Mouse (Mus musculus): ENCODE measurements around the gene Hist2h2ab. TPM values are rescaled to one million over a fixed set of nuclear protein-coding genes. Genes with fewer than 3 reads are reported as not detected.

The Hist2h2ab gene
- total and polyA plus RNA-seq, 2 experiments, result 0.81 to 8.9 TPM

DNA sequence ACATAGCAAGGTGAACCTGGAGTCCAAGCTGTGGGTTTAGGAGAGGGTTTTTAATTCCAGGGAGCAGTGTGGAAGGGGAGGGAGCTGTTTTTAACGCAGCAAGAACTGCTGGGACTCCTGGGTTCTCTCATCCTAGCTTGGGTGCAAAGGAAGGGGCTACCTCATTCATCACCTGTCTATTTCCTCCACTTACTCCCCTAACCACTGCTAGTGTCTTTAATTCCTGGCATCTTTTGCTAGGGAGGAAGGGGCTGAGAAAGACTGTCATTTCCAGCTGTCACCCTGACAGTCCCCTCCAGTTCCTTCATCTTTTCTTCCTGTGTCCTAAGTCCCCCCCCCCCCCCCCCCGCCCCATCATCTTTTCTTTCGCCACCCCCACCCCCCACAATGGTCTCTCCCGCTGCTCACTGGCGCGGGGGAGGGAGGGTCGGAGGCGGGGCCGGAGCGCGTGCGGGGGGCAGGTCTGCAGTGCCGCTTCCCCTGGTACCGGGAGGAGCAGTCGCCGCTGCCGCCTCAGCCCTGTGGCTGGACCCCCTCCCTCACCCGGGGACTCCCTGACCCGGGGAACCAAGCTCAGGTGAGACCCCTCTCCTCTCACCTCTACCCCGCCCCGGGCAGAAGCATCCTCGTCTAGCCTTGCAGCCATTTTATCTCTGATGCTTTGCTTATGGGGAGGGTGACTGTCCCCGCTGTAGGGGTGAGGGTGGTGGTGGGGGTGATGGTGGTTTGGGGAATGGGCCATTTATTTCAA, 38.8 kb upstream of the Hist2h2ab start, which contains the start of gene Sv2a:
TSS of gene Sv2a (plus strand) at position 425 of the 751 bp plus-strand sequence.
- Histone ChIP-seq H3K79me2 (ENCODE audit: control insufficient read depth, insufficient read depth, low read length) (no peaks in the 10 kb centered on the region), H3K9ac (ENCODE audit: low read depth, low read length) (no peak within 1 kb of the TSS), H3K36me3 (ENCODE audit: control insufficient read depth, insufficient read depth, low read length) (peaks cover 15% of the 10 kb centered on the region), H3K4me1 (ENCODE audit: control insufficient read depth, insufficient read depth, low read length) (no peaks in the 10 kb centered on the region), H3K4me3 (ENCODE audit: insufficient read depth, low read depth, low read length) (peak within 1 kb of the TSS; percentile 37; the same call in 1 of the 2 replicates), H3K27me3 (ENCODE audit: control insufficient read depth, insufficient read depth, low read length) (no peaks in the 10 kb centered on the region), H3K27ac (replicated peaks; ENCODE audit: insufficient read depth, low read depth, low read length) (no peak within 1 kb of the TSS)
- no peak for DNase-seq (ENCODE audit: extremely low read depth, low read depth, low spot score)
- 3% methylated on average over 19 of the region's 23 CpGs for WGBS
- no peak for TF ChIP-seq POLR2A (IDR thresholded peaks at IDR 0.05; ENCODE audit: extremely low read depth, insufficient read depth, low read length)
- no peak for TF ChIP-seq CTCF (IDR thresholded peaks at IDR 0.05; ENCODE audit: low read depth, low read length)

DNA sequence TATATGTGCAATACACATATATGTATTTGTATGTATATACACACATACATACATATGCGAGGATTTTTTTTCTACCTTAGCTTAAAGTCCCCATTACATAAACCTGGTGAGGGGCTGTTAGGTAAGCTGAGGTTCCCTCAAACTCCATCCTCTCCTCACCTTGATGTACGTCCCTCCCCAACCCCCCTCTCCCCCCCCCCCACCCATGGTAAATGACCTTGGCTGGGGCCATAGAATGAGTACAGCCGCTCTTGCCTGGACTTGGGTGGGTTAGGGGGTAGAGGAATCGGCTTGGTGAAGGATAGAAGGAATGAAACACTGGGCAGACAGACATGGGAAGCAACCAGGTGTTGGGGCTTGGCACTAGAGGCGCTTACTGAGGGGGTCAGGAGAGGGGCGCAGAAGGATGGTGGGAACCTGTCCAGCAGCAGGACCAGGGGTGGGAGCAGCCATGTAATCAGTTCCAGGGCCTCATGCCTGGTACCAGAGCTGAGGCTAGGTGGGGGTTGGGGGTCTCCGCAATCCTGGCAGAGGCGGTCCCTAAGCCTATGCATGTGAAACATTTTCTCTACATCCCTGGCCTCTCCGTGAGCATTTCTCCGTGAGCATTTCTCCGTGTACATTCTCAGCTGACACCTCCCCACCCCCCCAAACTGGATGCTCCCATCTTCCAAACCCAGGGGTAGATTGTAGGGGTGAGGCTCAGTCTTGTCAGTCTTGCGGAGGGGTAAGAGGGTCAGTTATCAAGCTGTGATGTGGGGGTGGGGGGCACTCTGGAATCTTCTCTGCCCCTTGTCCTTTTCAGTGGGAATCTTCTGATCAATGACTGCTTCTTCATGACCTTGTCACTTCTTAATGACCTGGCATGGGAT, 37.9 kb upstream of the Hist2h2ab start:
- WGBS, result 53% methylated on average over 12 of the region's 12 CpGs
- H3K4me3 ChIP-seq (ENCODE audit: insufficient read depth, low read depth, low read length), result no peak overlapping the region

DNA sequence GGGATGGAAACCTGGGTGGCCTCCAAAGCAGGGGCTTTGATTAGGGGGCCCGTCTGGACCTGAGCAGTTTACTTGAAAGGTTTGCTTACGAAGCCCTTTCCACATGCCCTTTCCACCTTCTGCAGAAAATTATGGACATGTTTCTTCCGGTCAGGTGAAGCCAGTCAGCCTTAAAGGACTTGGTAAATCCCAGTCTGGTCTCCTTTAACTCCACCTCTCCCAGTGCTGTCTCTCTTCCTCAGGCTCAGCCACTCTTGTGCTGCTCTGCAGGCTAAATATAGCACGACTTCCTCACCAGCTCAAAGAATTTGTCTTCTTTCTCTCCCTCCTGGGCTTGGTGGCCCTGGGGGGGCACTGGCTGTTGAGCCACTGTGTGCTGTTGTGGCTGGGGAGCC, 37.3 kb upstream of the Hist2h2ab start:
- no peak overlapping the region for H3K27ac ChIP-seq (replicated peaks; ENCODE audit: insufficient read depth, low read depth, low read length)
- no peak overlapping the region for H3K4me3 ChIP-seq (ENCODE audit: insufficient read depth, low read depth, low read length)
- H3K27me3 ChIP-seq (ENCODE audit: control insufficient read depth, insufficient read depth, low read length), result no peaks in the 10 kb centered on the region
- peaks cover 8% of the 10 kb centered on the region for H3K36me3 ChIP-seq (ENCODE audit: control insufficient read depth, insufficient read depth, low read length)
- no peak overlapping the region for H3K9ac ChIP-seq (ENCODE audit: low read depth, low read length)
- no peak for TF ChIP-seq CTCF (IDR thresholded peaks at IDR 0.05; ENCODE audit: low read depth, low read length)
- TF ChIP-seq POLR2A (IDR thresholded peaks at IDR 0.05; ENCODE audit: extremely low read depth, insufficient read depth, low read length), result no peak
- DNase-seq (ENCODE audit: extremely low read depth, low read depth, low spot score), result no peak
- WGBS, result 63% methylated on average over 4 of the region's 4 CpGs
- H3K4me1 ChIP-seq (ENCODE audit: control insufficient read depth, insufficient read depth, low read length), result no peaks in the 10 kb centered on the region
- H3K79me2 ChIP-seq (ENCODE audit: control insufficient read depth, insufficient read depth, low read length), result no peaks in the 10 kb centered on the region

More for the DNA sequence above, 37.9 kb upstream of the Hist2h2ab start:
- no peak for DNase-seq (ENCODE audit: extremely low read depth, low read depth, low spot score)
- H3K4me1 ChIP-seq (ENCODE audit: control insufficient read depth, insufficient read depth, low read length), result no peaks in the 10 kb centered on the region
- H3K36me3 ChIP-seq (ENCODE audit: control insufficient read depth, insufficient read depth, low read length), result peaks cover 10% of the 10 kb centered on the region
- no peaks in the 10 kb centered on the region for H3K27me3 ChIP-seq (ENCODE audit: control insufficient read depth, insufficient read depth, low read length)
- H3K79me2 ChIP-seq (ENCODE audit: control insufficient read depth, insufficient read depth, low read length), result no peaks in the 10 kb centered on the region
- TF ChIP-seq POLR2A (IDR thresholded peaks at IDR 0.05; ENCODE audit: extremely low read depth, insufficient read depth, low read length) (no peak), CTCF (IDR thresholded peaks at IDR 0.05; ENCODE audit: low read depth, low read length) (no peak)
- H3K9ac ChIP-seq (ENCODE audit: low read depth, low read length), result no peak overlapping the region
- H3K27ac ChIP-seq (replicated peaks; ENCODE audit: insufficient read depth, low read depth, low read length), result no peak overlapping the region

GRCm38 (mm10) chr3:96192977-96193376, 26.7 kb upstream of the Hist2h2ab start:
- H3K4me3 ChIP-seq (ENCODE audit: insufficient read depth, low read depth, low read length), result no peak overlapping the region
- WGBS, result 71% methylated on average over 12 of the region's 12 CpGs
- H3K27me3 ChIP-seq (ENCODE audit: control insufficient read depth, insufficient read depth, low read length), result no peaks in the 10 kb centered on the region
- no peak overlapping the region for H3K9ac ChIP-seq (ENCODE audit: low read depth, low read length)
- H3K4me1 ChIP-seq (ENCODE audit: control insufficient read depth, insufficient read depth, low read length), result peaks cover 2% of the 10 kb centered on the region; the same call in 1 of the 2 replicates
- no peaks in the 10 kb centered on the region for H3K36me3 ChIP-seq (ENCODE audit: control insufficient read depth, insufficient read depth, low read length)
- H3K79me2 ChIP-seq (ENCODE audit: control insufficient read depth, insufficient read depth, low read length), result no peaks in the 10 kb centered on the region
- DNase-seq (ENCODE audit: extremely low read depth, low read depth, low spot score), result no peak
- H3K27ac ChIP-seq (replicated peaks; ENCODE audit: insufficient read depth, low read depth, low read length), result no peak overlapping the region
- TF ChIP-seq POLR2A (IDR thresholded peaks at IDR 0.05; ENCODE audit: extremely low read depth, insufficient read depth, low read length) (no peak), CTCF (IDR thresholded peaks at IDR 0.05; ENCODE audit: low read depth, low read length) (no peak)

GRCm38 (mm10) chr3:96194966-96195365, 24.7 kb upstream of the Hist2h2ab start:
- TF ChIP-seq CTCF (IDR thresholded peaks at IDR 0.05; ENCODE audit: low read depth, low read length) (no peak), POLR2A (IDR thresholded peaks at IDR 0.05; ENCODE audit: extremely low read depth, insufficient read depth, low read length) (no peak)

More at GRCm38 (mm10) chr3:96194966-96195365, 24.7 kb upstream of the Hist2h2ab start:
- 82% methylated on average over 10 of the region's 10 CpGs for WGBS
- Histone ChIP-seq H3K36me3 (ENCODE audit: control insufficient read depth, insufficient read depth, low read length) (no peaks in the 10 kb centered on the region), H3K27ac (replicated peaks; ENCODE audit: insufficient read depth, low read depth, low read length) (no peak overlapping the region), H3K27me3 (ENCODE audit: control insufficient read depth, insufficient read depth, low read length) (no peaks in the 10 kb centered on the region), H3K79me2 (ENCODE audit: control insufficient read depth, insufficient read depth, low read length) (no peaks in the 10 kb centered on the region), H3K4me1 (ENCODE audit: control insufficient read depth, insufficient read depth, low read length) (peaks cover 4% of the 10 kb centered on the region; the same call in 1 of the 2 replicates), H3K4me3 (ENCODE audit: insufficient read depth, low read depth, low read length) (no peak overlapping the region), H3K9ac (ENCODE audit: low read depth, low read length) (no peak overlapping the region)
- DNase-seq (ENCODE audit: extremely low read depth, low read depth, low spot score), result no peak

Data from liver, adult 2 months (tissue).